Mouse (Mus musculus) neutrophil, adult 83 days (primary cell): ENCODE measurements around the gene Rhox9. TPM values are rescaled to one million over a fixed set of nuclear protein-coding genes. Genes with fewer than 3 reads are reported as not detected.

Experiments
- total RNA-seq, 2 experiments: library from RNA; stranded (reverse); gene quantifications; one replicate each; pipeline ENCODE4 v1.2.4; 2023

Rhox9 gene
- total RNA-seq = not detected

GRCm38 (mm10) chrX:37901670-37902069 is at the start of gene Rhox9:
Rhox9 (minus strand) TSS chrX:37901770.

GRCm38 (mm10) chrX:37897132-37897531 is 4.4 kb downstream of the Rhox9 start, which contains the start of gene Rhox7b:
Rhox7b (minus strand) TSS chrX:37897232.

GRCm38 (mm10) chrX:37878844-37879243 is 22.7 kb downstream of the Rhox9 start, which contains the start of gene Rhox8:
Rhox8 (minus strand) TSS chrX:37878944.

Other genes starting within 250 kb of the Rhox9 start
- gene Rhox3h, start 233.0 kb downstream of the Rhox9 start, total RNA-seq = not detected
- gene Rhox2h, start 228.5 kb downstream of the Rhox9 start, total RNA-seq = not detected
- not detected for gene Rhox5, start 96.9 kb downstream of the Rhox9 start, total RNA-seq
- not detected for gene Rhox6, start 74.9 kb downstream of the Rhox9 start, total RNA-seq
- not detected for gene Rhox7a, start 70.1 kb downstream of the Rhox9 start, total RNA-seq
- not detected for gene Rhox8, start 22.8 kb downstream of the Rhox9 start, total RNA-seq
- not detected for gene Rhox7b, start 4.5 kb downstream of the Rhox9 start, total RNA-seq
- not detected for gene Btg1-ps1, start 117.0 kb upstream of the Rhox9 start, total RNA-seq
- gene Btg1-ps2, start 141.3 kb upstream of the Rhox9 start, total RNA-seq = not detected
- not detected for gene Rhox10, start 164.7 kb upstream of the Rhox9 start, total RNA-seq
- not detected for gene Rhox11, start 183.4 kb upstream of the Rhox9 start, total RNA-seq
- gene Rhox12, start 209.1 kb upstream of the Rhox9 start, total RNA-seq = not detected
- not detected for gene Rhox13, start 219.4 kb upstream of the Rhox9 start, total RNA-seq